Mouse (Mus musculus) brain, embryonic 14.5 days (tissue): ENCODE results near the gene Cpeb2. TPM values are rescaled to one million over a fixed set of nuclear protein-coding genes. Genes with fewer than 3 reads are reported as not detected.

Source experiments
- DNase-seq: peaks from one replicate; pipeline ENCODE4 v3.0.0-alpha.2; 2011; ENCODE audit warnings: low read depth
- CTCF ChIP-seq: fragments of 200-500 bp; IDR thresholded peaks from 2 replicates; pipeline ENCODE4 v1.5.1; 2012; ENCODE audit warnings: inconsistent platforms, mild to moderate bottlenecking, moderate library complexity, borderline replicate concordance; ENCODE audit not compliant: insufficient read depth, insufficient read length; ENCODE audit errors: extremely low read depth
- POLR2A ChIP-seq: fragments of 200-500 bp; IDR thresholded peaks from 2 replicates; pipeline ENCODE4 v1.6.1; 2012; ENCODE audit warnings: mild to moderate bottlenecking, inconsistent platforms, borderline replicate concordance; ENCODE audit not compliant: poor library complexity, insufficient read depth, insufficient read length, severe bottlenecking; ENCODE audit errors: extremely low read depth
- polyA plus RNA-seq: library from polyadenylated mRNA; depleted of rRNA; stranded (reverse); fragments of >200 nt; gene quantifications from 2 replicates; pipeline ENCODE4 v1.2.3, GENCODE M21; 2012

Cpeb2 gene
- polyA plus RNA-seq, 1 experiment, result 36.3 TPM

DNA sequence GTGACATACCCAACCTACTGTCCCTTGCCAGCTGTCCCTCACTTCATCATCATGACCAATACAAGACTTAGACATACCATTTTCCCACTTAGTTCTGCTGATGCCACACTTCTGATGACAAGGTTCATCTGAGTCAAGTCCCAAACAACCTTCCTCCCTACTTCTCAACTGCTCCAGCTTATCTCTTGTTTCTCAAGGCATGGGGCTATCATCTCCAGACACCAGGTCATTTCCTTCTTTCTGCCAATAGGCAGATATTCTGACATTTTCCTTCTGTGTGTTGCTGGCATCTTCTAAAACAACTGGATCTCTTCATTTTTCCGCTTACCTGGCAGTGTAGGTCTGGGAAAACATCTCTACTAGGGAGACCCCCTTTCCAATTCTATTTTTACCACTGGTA is 104.2 kb downstream of the Cpeb2 start:
- DNase-seq, result no peak
- TF ChIP-seq POLR2A, result no peak
- no peak for TF ChIP-seq CTCF

DNA sequence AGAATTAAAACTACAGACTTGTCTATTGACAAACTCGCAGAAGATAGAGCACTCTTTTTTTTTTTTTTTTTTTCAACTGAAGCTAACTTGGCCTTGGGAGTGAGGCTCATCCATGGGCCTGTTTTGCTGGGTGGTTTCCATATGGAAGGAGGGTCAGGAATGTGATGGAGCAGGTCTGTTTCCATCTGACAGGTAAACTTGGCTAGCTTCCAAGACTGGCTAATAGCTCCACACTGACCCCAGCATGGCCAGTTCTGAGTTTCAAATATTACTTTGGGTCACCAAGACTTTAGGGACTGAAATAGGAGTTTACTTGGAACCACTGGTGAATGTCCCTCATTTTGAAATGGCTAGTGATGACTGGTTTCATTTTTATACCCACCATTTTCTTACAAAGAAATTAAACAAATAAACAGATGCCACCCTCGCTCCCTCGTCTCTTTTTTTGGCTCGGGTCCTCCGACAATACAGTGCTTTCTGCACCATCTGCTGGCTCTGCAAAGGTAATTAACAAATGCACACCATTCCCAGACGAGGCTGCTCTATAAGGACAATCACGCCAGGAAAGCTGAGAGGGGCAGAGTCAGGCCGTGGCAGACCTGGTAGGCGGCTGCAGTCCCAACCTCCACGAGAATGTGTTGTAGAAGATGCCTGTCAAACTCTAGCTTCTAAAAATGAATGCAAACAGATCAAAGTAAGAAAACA is 106.0 kb downstream of the Cpeb2 start:
- TF ChIP-seq POLR2A, result no peak
- peak; percentile 9; the same call in 1 of the 2 replicates for TF ChIP-seq CTCF
- peak; percentile 85 for DNase-seq
